Mouse (Mus musculus) neural tube, embryonic 14.5 days (tissue): ENCODE measurements around the gene Cracr2b. TPM values are rescaled to one million over a fixed set of nuclear protein-coding genes. Genes with fewer than 3 reads are reported as not detected.
"Not testable (repeated sequence)": the region's sequence is repeated elsewhere in the genome, so short reads cannot be mapped to it uniquely, and the experiment has no call there.

Experiments used
- ATAC-seq: fragments of 200-750 bp; cut with Nextera tagmentation; 2 replicates; pipeline ENCODE4 v1.8.0; 2017; ENCODE audit warnings: low read depth, mild to moderate bottlenecking, moderate TSS enrichment, moderate library complexity
- H3K27ac ChIP-seq: fragments of 300-500 bp; sonication (generic); 2 replicates; pipeline ENCODE4 v1.5.1; 2014; ENCODE audit warnings: low read depth, mild to moderate bottlenecking, control low read depth, low read length, moderate library complexity, mixed read lengths
- H3K27me3 ChIP-seq: fragments of 300-500 bp; sonication (generic); 2 replicates; pipeline ENCODE4 v1.6.1; 2014; ENCODE audit warnings: low read length; ENCODE audit not compliant: control insufficient read depth, insufficient read depth
- H3K36me3 ChIP-seq: fragments of 300-500 bp; sonication (generic); 2 replicates; pipeline ENCODE4 v1.6.1; 2014; ENCODE audit warnings: low read length, mixed read lengths; ENCODE audit not compliant: control insufficient read depth, insufficient read depth
- H3K4me1 ChIP-seq: fragments of 300-500 bp; sonication (generic); 2 replicates; pipeline ENCODE4 v1.6.1; 2014; ENCODE audit warnings: low read length; ENCODE audit not compliant: control insufficient read depth, insufficient read depth
- H3K4me2 ChIP-seq: fragments of 300-500 bp; sonication (generic); 2 replicates; pipeline ENCODE4 v1.6.1; 2014; ENCODE audit warnings: mild to moderate bottlenecking, low read depth, low read length, control low read depth
- H3K4me3 ChIP-seq: fragments of 300-500 bp; sonication (generic); 2 replicates; pipeline ENCODE4 v1.5.1; 2014; ENCODE audit warnings: low read depth, low read length, control low read depth, mixed read lengths
- H3K9ac ChIP-seq: fragments of 300-500 bp; sonication (generic); replicated peaks from 2 replicates; pipeline ENCODE4 v1.6.1; 2014; ENCODE audit warnings: low read depth, mild to moderate bottlenecking, control low read depth, low read length, mixed read lengths
- H3K9me3 ChIP-seq: fragments of 300-500 bp; sonication (generic); 2 replicates; pipeline ENCODE4 v1.6.1; 2016; ENCODE audit warnings: low read length; ENCODE audit not compliant: control insufficient read depth
- WGBS: fragments of 180-500 bp; shearing (Covaris S2); extraction: QIAGEN DNeasy Blood & Tissue Kit; methylation state at CpG from one replicate; pipeline ENCODE4 v1.1.7; 2014; 5-methylcytosine and 5-hydroxymethylcytosine counted together
- polyA plus RNA-seq: library from polyadenylated mRNA; unstranded; fragments of >200 nt; fragmentation: Nextera tagmentation; extraction: Ambion mirVana; gene quantifications from 2 replicates; pipeline ENCODE4 v1.2.1, GENCODE M21; 2014

The Cracr2b gene
- polyA plus RNA-seq, 1 experiment from 2014 or later, result 3.6 TPM

DNA sequence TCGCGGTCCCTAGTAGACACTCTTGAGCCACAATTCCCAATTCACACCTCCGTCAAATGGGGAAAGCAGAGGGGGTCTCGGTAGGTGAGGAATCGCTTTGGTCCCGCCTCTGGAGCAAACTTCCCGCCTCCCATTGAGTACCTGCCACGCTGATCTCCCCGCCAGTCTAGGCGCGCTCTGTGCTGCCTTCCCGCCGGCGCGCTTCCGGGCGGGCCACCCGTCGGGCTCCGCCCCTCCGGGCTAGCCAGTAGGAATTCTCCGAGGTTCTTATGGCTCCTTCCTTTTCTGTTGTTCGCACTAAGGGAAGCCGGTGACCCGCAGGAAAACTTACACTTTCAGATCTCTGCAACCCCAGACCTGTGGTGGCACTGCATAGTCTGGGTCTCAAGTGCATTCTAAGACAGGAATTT is 17.1 kb upstream of the Cracr2b start, which contains the start of gene Pidd1:
Gene Pidd1, minus strand, starts transcription at position 198 of the 410 bp plus-strand sequence.
- no peak for ATAC-seq
- Histone ChIP-seq H3K4me2 (peak within 1 kb of the TSS; percentile 51), H3K36me3 (peaks cover 4% of the 10 kb centered on the region; the same call in 1 of the 2 replicates), H3K9me3 (no peaks in the 10 kb centered on the region), H3K4me1 (peaks cover 17% of the 10 kb centered on the region; the same call in 1 of the 2 replicates), H3K9ac (peak within 1 kb of the TSS; percentile 0; the same call in 1 of the 2 replicates), H3K27me3 (no peaks in the 10 kb centered on the region), H3K27ac (no peak within 1 kb of the TSS), H3K4me3 (peak within 1 kb of the TSS; percentile 15)
- WGBS, result 0% methylated on average over 25 of the region's 25 CpGs

DNA sequence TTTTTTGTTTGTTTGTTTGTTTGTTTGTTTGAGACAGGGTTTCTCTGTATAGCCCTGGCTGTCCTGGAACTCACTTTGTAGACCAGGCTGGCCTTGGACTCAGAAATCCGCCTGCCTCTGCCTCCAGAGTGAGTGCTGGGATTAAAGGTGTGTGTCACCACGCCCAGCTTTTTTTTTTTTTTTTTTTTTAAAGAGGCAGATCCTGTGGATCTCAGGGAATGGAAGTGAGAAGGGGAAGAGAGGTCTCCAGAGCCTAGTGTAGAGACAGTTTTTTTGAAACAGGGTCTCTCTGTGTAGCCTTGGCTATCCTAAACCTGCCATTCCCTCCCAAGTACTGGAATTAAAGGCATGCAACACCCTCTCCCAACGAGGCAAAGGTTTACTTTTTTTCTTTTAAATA is 14.5 kb upstream of the Cracr2b start:
- not testable (repeated sequence) for H3K27ac ChIP-seq, H3K4me3 ChIP-seq
- peak overlapping the region; percentile 83; the same call in 1 of the 2 replicates for H3K4me2 ChIP-seq

DNA sequence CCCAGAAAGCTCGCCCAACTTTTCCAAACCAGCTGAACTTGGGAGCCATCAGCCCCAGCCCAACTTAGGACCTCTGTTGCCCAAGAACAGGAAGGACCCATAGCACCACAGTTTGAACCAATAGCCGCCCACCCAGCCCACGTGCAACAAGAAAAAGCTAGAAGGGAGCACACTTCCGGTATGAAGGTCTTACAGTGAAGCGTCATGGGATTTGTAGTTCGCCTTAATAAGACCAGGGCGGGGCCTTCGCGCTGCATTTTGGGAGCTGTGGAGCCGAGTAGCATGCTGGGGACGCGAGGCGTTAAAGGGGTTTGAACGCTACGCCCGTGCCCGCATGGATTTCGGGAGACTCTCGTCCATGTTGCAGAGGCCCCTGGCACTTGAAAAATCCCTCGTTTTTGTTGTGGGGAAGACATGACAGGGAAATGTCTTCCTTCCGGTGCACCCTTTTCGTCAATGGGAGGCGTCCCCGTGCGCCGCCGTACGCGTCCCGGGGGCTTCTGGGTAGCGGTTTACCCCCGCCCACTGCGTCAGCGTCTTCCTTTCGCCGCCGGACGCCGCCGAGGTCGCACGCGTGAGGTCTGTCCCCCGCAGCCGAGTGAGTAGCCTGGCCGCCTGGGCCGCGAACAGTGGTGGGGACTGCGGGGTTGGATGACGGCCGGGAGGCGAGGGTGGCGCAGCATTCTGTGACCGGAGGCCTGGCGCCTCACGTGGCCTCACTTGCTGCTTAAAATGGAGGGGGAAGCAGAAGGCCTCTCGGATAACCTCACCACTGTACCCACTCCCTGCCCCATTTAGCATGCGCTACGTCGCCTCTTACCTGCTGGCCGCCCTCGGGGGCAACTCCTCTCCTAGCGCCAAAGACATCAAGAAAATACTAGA is 13.5 kb upstream of the Cracr2b start, which contains the start of gene Rplp2:
Gene Rplp2, plus strand, starts transcription at position 261 of the 882 bp plus-strand sequence.
- H3K4me1 ChIP-seq, result peaks cover 17% of the 10 kb centered on the region; the same call in 1 of the 2 replicates
- peak within 1 kb of the TSS; percentile 91 for H3K27ac ChIP-seq
- peaks cover 17% of the 10 kb centered on the region; the same call in 1 of the 2 replicates for H3K36me3 ChIP-seq
- H3K4me2 ChIP-seq, result peak within 1 kb of the TSS; percentile 83
- H3K4me3 ChIP-seq, result peak within 1 kb of the TSS; percentile 70
- H3K9me3 ChIP-seq, result no peaks in the 10 kb centered on the region
- peak within 1 kb of the TSS; percentile 83 for H3K9ac ChIP-seq
- no peaks in the 10 kb centered on the region for H3K27me3 ChIP-seq
- WGBS, result under 1% methylated on average over 63 of the region's 63 CpGs
- ATAC-seq, result peak; percentile 95

More for the DNA sequence above, 14.5 kb upstream of the Cracr2b start:
- ATAC-seq, H3K9ac ChIP-seq, H3K9me3 ChIP-seq, H3K27me3 ChIP-seq: not testable (repeated sequence)
- peaks cover 17% of the 10 kb centered on the region; the same call in 1 of the 2 replicates for H3K4me1 ChIP-seq
- 94% methylated on average over 3 of the region's 3 CpGs for whole genome bisulfite sequencing
- peaks cover 12% of the 10 kb centered on the region; the same call in 1 of the 2 replicates for H3K36me3 ChIP-seq

DNA sequence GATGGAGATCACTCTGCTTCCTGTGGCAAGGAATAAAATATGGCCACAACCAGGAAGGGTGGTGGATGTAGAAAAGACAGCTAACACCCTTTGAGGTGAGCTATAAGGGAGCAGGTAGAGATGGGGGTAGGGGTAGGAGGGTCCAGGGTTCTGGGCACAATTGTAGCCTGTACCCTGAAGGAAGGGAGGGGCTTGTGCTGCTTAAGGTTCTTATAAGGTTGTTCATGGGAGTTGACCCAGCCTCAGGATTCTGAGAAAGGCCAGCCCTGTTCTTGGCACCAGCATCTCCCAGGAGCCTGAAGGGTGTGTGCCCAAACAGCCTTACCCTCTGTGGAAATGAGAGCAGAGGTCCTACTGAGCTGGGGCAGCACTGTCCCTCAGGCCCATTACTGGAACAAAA is 9.0 kb upstream of the Cracr2b start:
- H3K27me3 ChIP-seq, result no peaks in the 10 kb centered on the region
- H3K27ac ChIP-seq, result no peak overlapping the region
- peaks cover 18% of the 10 kb centered on the region for H3K4me1 ChIP-seq
- H3K4me2 ChIP-seq, result no peak overlapping the region
- peaks cover 17% of the 10 kb centered on the region; the same call in 1 of the 2 replicates for H3K36me3 ChIP-seq
- no peak overlapping the region for H3K9ac ChIP-seq
- no peak overlapping the region for H3K4me3 ChIP-seq
- no peak for ATAC-seq
- H3K9me3 ChIP-seq, result no peaks in the 10 kb centered on the region

DNA sequence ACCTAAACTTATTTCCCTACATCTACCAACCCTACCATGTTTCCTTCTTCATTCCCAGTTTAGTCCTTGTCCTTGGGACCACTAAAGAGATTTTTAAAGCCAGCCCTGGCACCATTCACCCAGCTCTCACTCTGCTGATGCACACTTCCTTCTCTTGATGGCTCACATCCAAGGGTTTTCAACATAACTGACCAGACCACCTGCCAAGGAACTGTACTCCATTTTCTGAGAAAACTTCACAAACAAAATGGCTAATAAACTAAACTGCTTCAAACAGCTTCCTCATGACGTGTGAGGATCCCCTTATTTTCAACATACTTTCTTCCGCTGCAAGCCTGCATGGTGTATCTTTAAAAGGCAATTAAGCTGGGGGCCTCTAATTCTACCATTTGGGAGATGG is 7.3 kb upstream of the Cracr2b start:
- Histone ChIP-seq H3K4me1 (peaks cover 12% of the 10 kb centered on the region), H3K9me3 (no peaks in the 10 kb centered on the region), H3K4me2 (no peak overlapping the region), H3K4me3 (no peak overlapping the region), H3K9ac (no peak overlapping the region), H3K27ac (no peak overlapping the region), H3K36me3 (peaks cover 15% of the 10 kb centered on the region; the same call in 1 of the 2 replicates), H3K27me3 (no peaks in the 10 kb centered on the region)
- ATAC-seq, result no peak
- WGBS, result 81% methylated on average over 2 of the region's 2 CpGs

DNA sequence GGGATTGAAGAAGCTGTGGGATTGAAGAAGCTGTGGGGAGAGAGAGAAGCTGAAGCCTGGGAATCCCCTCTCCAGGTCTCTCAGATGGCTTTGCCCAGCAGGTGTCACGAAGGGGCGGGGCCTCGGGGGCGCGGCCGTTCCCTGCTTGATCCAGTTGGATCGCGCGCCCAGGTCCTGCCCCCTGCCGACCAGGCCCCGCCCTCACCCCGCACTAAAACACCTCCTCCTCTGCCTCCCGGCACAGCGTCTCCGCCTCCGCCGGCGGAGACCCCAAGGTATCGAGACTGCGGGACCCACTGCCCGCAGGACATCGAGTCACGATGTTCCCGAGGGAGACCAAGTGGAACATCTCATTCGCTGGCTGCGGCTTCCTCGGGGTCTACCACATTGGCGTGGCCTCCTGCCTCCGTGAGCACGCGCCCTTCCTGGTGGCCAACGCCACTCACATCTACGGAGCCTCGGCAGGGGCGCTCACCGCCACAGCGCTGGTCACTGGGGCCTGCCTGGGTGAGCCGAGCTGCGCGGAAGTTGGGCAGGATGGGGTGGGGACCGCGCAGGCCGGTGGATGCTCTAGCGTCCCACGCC is 5.8 kb upstream of the Cracr2b start, which contains the start of gene Pnpla2:
Gene Pnpla2, plus strand, starts transcription at position 232 of the 585 bp plus-strand sequence.
- Histone ChIP-seq H3K4me3 (peak within 1 kb of the TSS; percentile 49), H3K4me2 (peak within 1 kb of the TSS; percentile 71), H3K36me3 (peaks cover 20% of the 10 kb centered on the region; the same call in 1 of the 2 replicates), H3K27ac (peak within 1 kb of the TSS; percentile 10; the same call in 1 of the 2 replicates), H3K4me1 (peaks cover 10% of the 10 kb centered on the region), H3K9ac (peak within 1 kb of the TSS; percentile 55), H3K9me3 (no peaks in the 10 kb centered on the region), H3K27me3 (peaks cover 8% of the 10 kb centered on the region)
- peak; percentile 80 for ATAC-seq
- WGBS, result under 1% methylated on average over 45 of the region's 45 CpGs

DNA sequence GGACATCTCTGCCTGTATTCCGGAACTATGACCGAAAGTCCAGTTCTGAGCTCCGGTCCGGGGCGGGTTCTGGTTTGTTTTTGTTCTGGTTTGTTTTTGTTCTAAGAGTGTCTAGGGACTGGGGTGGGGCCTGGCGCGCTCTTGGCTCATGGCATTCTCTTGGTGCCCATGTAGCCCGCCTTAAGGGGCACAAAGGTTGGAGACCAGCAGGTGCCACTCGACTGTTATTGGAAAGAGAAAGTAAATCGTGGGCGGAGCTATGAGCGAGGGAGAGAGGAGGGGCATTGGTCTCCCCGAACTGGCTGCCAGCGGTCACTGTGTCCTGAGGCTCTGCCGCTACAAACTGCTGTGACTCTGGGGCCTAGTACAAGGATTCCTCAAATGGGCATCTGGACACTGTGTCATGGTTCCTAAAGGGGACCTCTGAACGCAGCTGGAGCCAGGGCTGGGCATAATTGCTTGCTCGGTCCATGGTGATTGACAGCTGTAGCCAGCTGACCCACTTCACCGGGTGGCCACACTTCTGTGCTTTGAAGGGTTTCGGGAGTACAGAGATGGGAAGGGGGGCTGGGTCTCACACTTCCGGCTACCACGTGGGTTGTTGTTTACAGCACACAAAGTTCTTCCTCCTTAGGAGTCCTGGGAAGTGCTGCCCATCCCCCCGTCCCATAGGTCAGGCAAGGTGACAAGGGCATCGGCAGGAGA is 5.1 kb upstream of the Cracr2b start:
- Histone ChIP-seq H3K4me3 (peak overlapping the region; percentile 49), H3K36me3 (peaks cover 16% of the 10 kb centered on the region; the same call in 1 of the 2 replicates), H3K4me1 (peaks cover 10% of the 10 kb centered on the region), H3K27ac (peak overlapping the region; percentile 10; the same call in 1 of the 2 replicates), H3K9me3 (no peaks in the 10 kb centered on the region), H3K9ac (peak overlapping the region; percentile 55), H3K4me2 (peak overlapping the region; percentile 71), H3K27me3 (peaks cover 13% of the 10 kb centered on the region)
- ATAC-seq, result peak; percentile 41
- WGBS, result 1% methylated on average over 23 of the region's 23 CpGs

DNA sequence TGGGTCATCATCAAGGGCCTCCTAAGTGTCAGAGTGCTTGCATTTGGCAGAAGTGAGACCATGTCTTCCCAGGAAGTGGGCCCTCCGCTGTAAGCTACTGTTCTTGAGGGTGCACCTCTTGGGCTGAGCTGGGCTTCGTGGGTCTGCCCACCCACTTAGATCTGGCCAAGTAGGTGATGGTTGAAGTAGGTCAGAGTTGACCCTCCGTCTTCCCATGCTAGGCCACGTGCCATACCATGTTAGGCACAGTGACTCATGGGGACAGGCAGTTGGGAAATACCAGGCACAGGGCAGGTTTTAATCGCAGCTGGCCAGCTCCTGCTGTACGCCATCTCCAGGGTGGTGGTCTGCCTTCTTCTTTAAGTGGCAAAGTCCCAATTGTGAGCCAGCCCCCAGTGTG is 4.2 kb upstream of the Cracr2b start:
- H3K9ac ChIP-seq, result no peak overlapping the region
- H3K4me3 ChIP-seq, result no peak overlapping the region
- WGBS, result 92% methylated on average over 6 of the region's 6 CpGs
- no peak for ATAC-seq
- peaks cover 18% of the 10 kb centered on the region for H3K27me3 ChIP-seq
- peaks cover 11% of the 10 kb centered on the region for H3K4me1 ChIP-seq
- H3K36me3 ChIP-seq, result peaks cover 9% of the 10 kb centered on the region; the same call in 1 of the 2 replicates
- H3K27ac ChIP-seq, result no peak overlapping the region
- no peaks in the 10 kb centered on the region for H3K9me3 ChIP-seq
- H3K4me2 ChIP-seq, result no peak overlapping the region
